Mouse (Mus musculus) thymus, adult 2 months (tissue): ENCODE measurements at regions not wholly inside any gene's neighbourhood (a gene's known extent, or its start where the extent isn't known, plus 50 kb on each side); places are given as distances from the start of the nearest gene placed in this dataset.

Experiments
- CTCF ChIP-seq: fragments of 200-500 bp; IDR thresholded peaks from 2 replicates; pipeline ENCODE4 v1.5.1; 2012; ENCODE audit warnings: mild to moderate bottlenecking, control low read depth, low read length, moderate library complexity, borderline replicate concordance; ENCODE audit not compliant: control insufficient read depth, poor library complexity, insufficient read depth; ENCODE audit errors: extremely low read depth
- POLR2A ChIP-seq: fragments of 200-500 bp; IDR thresholded peaks from 2 replicates; pipeline ENCODE4 v1.6.1; 2012; ENCODE audit warnings: mild to moderate bottlenecking, low read length, control low read depth, moderate library complexity; ENCODE audit not compliant: control insufficient read depth, poor library complexity, insufficient read depth; ENCODE audit errors: extremely low read depth

DNA sequence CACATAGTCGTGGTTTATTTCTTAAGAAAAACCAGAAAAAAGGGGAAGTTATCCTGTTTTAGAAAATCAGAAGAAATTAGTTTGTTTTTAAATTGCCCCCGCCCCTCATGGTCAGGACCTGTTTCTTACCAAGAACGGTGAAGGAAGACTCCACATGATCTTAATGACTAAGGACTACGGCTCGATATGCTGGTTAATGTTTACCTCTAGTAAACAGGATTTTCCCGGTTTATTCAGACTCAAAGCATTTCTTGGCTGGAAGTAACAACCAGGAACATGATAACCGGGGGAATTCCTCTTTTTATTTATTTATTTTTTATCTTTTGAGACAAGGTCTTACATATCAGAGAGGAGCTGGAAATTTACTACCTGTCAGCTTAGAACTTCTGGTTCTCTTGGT lies 63.0 kb upstream of the Cd2ap start:
- TF ChIP-seq POLR2A (no peak), CTCF (no peak)
